ENCODE assay signal across 26 mouse cellular contexts in the genomic region with DNA sequence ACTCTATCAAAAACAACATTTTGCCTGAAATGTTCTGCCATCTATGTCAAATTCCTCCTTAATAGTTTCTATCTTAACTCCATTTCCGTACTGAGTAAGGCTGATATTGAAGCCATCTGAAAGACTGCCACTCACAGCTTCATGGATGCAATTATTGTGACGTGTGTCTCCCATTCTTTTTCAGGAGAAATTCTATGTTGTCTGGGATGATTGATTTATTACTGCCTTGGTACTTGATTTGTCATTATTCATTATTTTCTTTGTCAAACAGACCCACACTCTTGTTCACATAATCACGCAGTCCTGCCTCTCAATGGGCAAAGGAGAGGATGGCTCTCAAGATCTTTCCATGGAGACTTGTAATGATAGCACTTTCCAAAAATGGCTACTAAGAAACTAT.
"Had no signal": no experiment of that assay in that cellular context is flagged by ENCODE, and none has a peak within 500 bp of the region (broad histone marks: within the 10 kb centered on the region; RNA-seq: fewer than 3 reads in every experiment).

No protein-coding gene starts in this region.

- H3K9me3 ChIP-seq: heart, embryonic 13.5 days; heart, embryonic 15.5 days; hindbrain, embryonic 12.5 days; intestine, embryonic 15.5 days; limb, embryonic 13.5 days; limb, embryonic 15.5 days; liver, embryonic 12.5 days had no signal

- H3K9ac ChIP-seq: heart, embryonic 13.5 days; heart, embryonic 15.5 days; hindbrain, embryonic 12.5 days; hindbrain, embryonic 14.5 days; intestine, embryonic 15.5 days; limb, embryonic 13.5 days; limb, embryonic 15.5 days; liver, embryonic 12.5 days; liver, embryonic 14.5 days had no signal

- H3K4me3 ChIP-seq: heart, adult 2 months; heart, embryonic 13.5 days; heart, embryonic 15.5 days; hindbrain, embryonic 12.5 days; intestine, embryonic 15.5 days; limb, embryonic 13.5 days; limb, embryonic 15.5 days; liver, embryonic 12.5 days had no signal

- H3K27ac ChIP-seq: heart, adult 2 months; heart, embryonic 13.5 days; heart, embryonic 15.5 days; hindbrain, embryonic 12.5 days; hindbrain, embryonic 14.5 days; intestine, embryonic 15.5 days; limb, embryonic 13.5 days; limb, embryonic 15.5 days; liver, embryonic 12.5 days; liver, embryonic 14.5 days had no signal

- ATAC-seq: hindbrain, embryonic 16.5 days; inflammation-experienced regulatory T-cells, adult 6 months; intestine, embryonic 15.5 days; intestine, postnatal 0 days; liver, embryonic 12.5 days had no signal

- H3K27me3 ChIP-seq: heart, embryonic 13.5 days; heart, embryonic 15.5 days; hindbrain, embryonic 12.5 days; intestine, embryonic 15.5 days; limb, embryonic 13.5 days; limb, embryonic 15.5 days; liver, embryonic 12.5 days had no signal

- H3K36me3 ChIP-seq: heart, embryonic 13.5 days; heart, embryonic 15.5 days; hindbrain, embryonic 12.5 days; intestine, embryonic 15.5 days; limb, embryonic 13.5 days; limb, embryonic 15.5 days; liver, embryonic 12.5 days had no signal

- H3K4me1 ChIP-seq: heart, embryonic 13.5 days; heart, embryonic 15.5 days; hindbrain, embryonic 12.5 days; intestine, embryonic 15.5 days; limb, embryonic 13.5 days; limb, embryonic 15.5 days; liver, embryonic 12.5 days had no signal

- DNase-seq: gastrocnemius, postnatal 14 days; gastrocnemius, postnatal 36 days; heart, adult 11 months; heart, adult 2 months; heart, postnatal 14 days; heart, postnatal 36 days; kidney, adult 18-20 months; kidney, adult 8-10 months; kidney, postnatal 14 days; kidney, postnatal 36 days; layer of hippocampus, adult 9-11 months; layer of hippocampus, postnatal 36 days; left cerebral cortex, postnatal 4 days had no signal

- H3K4me2 ChIP-seq: heart, embryonic 11.5 days; heart, embryonic 13.5 days; heart, embryonic 15.5 days; hindbrain, embryonic 12.5 days; hindbrain, embryonic 14.5 days; intestine, embryonic 15.5 days; limb, embryonic 13.5 days; limb, embryonic 15.5 days; liver, embryonic 12.5 days had no signal
